Mouse (Mus musculus): ENCODE data around the gene Knl1. TPM values are rescaled to one million over a fixed set of nuclear protein-coding genes. Genes with fewer than 3 reads are reported as not detected.

Knl1 gene
- total RNA-seq, 1 experiment, result 31.4 TPM

DNA sequence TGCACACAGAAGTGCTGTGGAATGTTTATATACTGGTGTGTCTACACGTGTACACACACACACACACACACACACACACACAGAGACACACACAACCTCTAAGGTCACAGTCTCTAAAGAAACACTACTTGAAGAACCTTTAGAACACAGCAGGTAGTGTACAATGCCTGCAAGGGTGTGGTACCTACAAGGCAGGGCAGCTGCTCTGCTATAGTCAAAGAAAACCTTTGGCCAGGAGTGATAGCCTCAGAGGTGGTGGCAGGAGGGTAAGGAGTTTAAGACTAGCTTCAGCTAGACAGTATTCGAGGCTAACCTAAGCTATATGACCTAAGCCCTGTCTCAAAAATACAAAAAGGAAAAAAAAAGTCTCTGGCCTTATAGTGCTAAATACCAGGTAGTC lies 107.8 kb downstream of the Knl1 start:
- Histone ChIP-seq H3K4me1 (ENCODE audit: control insufficient read depth in 2 of 2, insufficient read depth in 2 of 2, low read length in 2 of 2, poor library complexity in 1 of 2) (no peaks in the 10 kb centered on the region; a peak in 1 of 4 replicates), H3K9me3 (ENCODE audit: control insufficient read depth, insufficient read depth, low read depth, low read length) (no peaks in the 10 kb centered on the region), H3K4me3 (ENCODE audit: insufficient read depth in 1 of 2, low read depth in 1 of 2, low read length in 2 of 2, poor library complexity in 1 of 2, severe bottlenecking in 1 of 2) (no peak overlapping the region), H3K9ac (ENCODE audit: insufficient read depth, low read depth, low read length, poor library complexity, severe bottlenecking) (no peak overlapping the region), H3K27ac (ENCODE audit: insufficient read depth, low read depth, low read length, poor library complexity, severe bottlenecking) (no peak overlapping the region), H3K36me3 (ENCODE audit: control insufficient read depth, insufficient read depth, low read length, poor library complexity, severe bottlenecking) (peaks cover 25% of the 10 kb centered on the region)
- TF ChIP-seq MAFK (IDR thresholded peaks at IDR 0.05; ENCODE audit: insufficient read depth, low read depth, low read length) (no peak), ZNF384 (IDR thresholded peaks at IDR 0.05; ENCODE audit: low read depth, low read length) (no peak), ZC3H11A (IDR thresholded peaks at IDR 0.05; ENCODE audit: borderline replicate concordance, low read depth, low read length) (no peak), CHD2 (IDR thresholded peaks at IDR 0.05; ENCODE audit: low read depth, low read length) (no peak), HCFC1 (IDR thresholded peaks at IDR 0.05; ENCODE audit: borderline replicate concordance, insufficient read depth, low read length) (no peak)
- in situ Hi-C loops (cut with MboI; ENCODE audit: low sequenced_read_pairs in 2 of 2, unreplicated experiment in 2 of 2), result no loop called here
- no peak for DNase-seq (ENCODE audit: low read depth, low spot score)

Other genes starting within 250 kb of the Knl1 start
- gene Knstrn, start 233.1 kb upstream of the Knl1 start, total RNA-seq (2012; rRNA removed), result 36.5 and 43.4 TPM in 2 replicates
- 19.6 and 24.9 TPM in 2 replicates for gene Ivd, start 185.2 kb upstream of the Knl1 start, total RNA-seq (2012; rRNA removed)
- 6.0 and 7.7 TPM in 2 replicates for gene Bahd1, start 146.7 kb upstream of the Knl1 start, total RNA-seq (2012; rRNA removed)
- 6.1 and 8.3 TPM in 2 replicates for gene Chst14, start 120.6 kb upstream of the Knl1 start, total RNA-seq (2012; rRNA removed)
- 5.2 and 6.3 TPM in 2 replicates for gene Ccdc32, start 17.7 kb upstream of the Knl1 start, total RNA-seq (2012; rRNA removed)
- gene Rpusd2, start 12.3 kb upstream of the Knl1 start, total RNA-seq (2012; rRNA removed), result 20.8 and 23.4 TPM in 2 replicates
- 37.3 and 42.2 TPM in 2 replicates for gene Rad51, start 65.7 kb downstream of the Knl1 start, total RNA-seq (2012; rRNA removed)
- 72.9 and 95.9 TPM in 2 replicates for gene Rmdn3, start 109.9 kb downstream of the Knl1 start, total RNA-seq (2012; rRNA removed)
- gene Gchfr, start 120.7 kb downstream of the Knl1 start, total RNA-seq (2012; rRNA removed), result 12.7 and 14.1 TPM in 2 replicates
- 0.37 and 0.45 TPM in 2 replicates for gene Gm14137, start 127.4 kb downstream of the Knl1 start, total RNA-seq (2012; rRNA removed)
- 15.7 and 19.8 TPM in 2 replicates for gene Zfyve19, start 161.5 kb downstream of the Knl1 start, total RNA-seq (2012; rRNA removed)
- 11.7 and 15.2 TPM in 2 replicates for gene Dnajc17, start 161.7 kb downstream of the Knl1 start, total RNA-seq (2012; rRNA removed)
- 0.95 and 1.6 TPM in 2 replicates for gene Ppp1r14d, start 182.8 kb downstream of the Knl1 start, total RNA-seq (2012; rRNA removed)
- gene Spint1, start 190.2 kb downstream of the Knl1 start, total RNA-seq (2012; rRNA removed), result 80.3 and 167 TPM in 2 replicates
- gene Rhov, start 224.2 kb downstream of the Knl1 start, total RNA-seq (2012; rRNA removed), result 1.8 and 1.9 TPM in 2 replicates
- 17.0 and 17.8 TPM in 2 replicates for gene Vps18, start 241.6 kb downstream of the Knl1 start, total RNA-seq (2012; rRNA removed)

All from ES-E14 (cell line).